Mouse (Mus musculus): ENCODE data around the gene Neil3.

The Neil3 gene

DNA sequence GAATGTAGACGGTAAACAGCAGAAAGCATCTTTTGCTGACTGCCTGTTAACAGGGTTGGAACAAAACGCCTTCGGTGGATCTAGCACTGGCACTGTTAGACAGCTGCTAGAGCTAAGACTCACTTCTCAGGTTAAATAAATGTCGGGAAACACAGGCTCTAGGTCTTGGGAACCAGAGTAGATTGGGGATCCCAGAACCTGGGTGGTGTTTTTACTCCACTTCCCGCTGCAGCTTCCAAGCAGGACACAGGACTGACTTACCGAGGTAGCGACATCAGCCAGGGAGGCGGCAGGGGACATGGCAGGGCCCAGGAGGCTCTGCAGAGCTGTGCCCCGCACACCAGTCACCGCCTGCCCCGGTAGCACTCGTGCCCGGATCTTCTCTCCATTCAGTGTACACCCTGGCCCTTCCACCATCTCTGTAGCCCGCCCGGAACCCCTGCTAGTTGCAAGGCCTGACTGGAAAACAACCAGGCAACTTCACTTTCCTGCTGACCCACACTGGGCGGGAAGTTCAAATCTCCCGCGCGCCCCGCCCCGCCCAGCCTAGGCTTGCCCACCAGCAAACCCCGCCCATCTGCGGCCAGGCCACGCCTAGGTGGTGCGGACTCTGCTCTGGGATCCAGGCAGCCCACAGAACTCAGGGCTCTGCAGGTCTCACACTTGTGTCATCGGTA lies at the start of gene Neil3:
Gene Neil3, minus strand, starts transcription at position 571 of the 677 bp plus-strand sequence.
- peak; percentile 62 to 64 for DNase-seq (ENCODE audit: low read depth in 1 of 2, low spot score in 2 of 2)

DNA sequence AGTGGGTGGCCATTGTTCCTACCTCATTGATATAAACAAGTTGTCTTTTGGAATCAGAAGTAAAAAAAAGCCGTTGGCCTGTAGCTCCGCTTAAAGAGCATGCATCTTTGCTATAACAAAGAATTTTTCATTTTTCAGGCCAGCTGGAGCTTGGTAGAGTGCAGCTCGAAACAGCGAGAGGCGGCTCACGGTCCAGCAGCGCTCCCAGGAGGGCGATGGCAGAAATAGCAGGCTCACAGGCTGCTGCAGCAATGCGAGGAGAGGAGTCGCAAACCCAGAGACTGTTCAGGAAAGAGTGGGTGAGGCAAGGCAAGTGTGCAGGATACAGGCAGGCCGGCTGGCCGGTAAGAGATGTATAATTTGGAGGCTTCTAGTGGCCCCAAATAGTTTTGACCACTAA lies 42.0 kb upstream of the Neil3 start:
- DNase-seq (ENCODE audit: low read depth in 1 of 2, low spot score in 2 of 2): no peak

DNA sequence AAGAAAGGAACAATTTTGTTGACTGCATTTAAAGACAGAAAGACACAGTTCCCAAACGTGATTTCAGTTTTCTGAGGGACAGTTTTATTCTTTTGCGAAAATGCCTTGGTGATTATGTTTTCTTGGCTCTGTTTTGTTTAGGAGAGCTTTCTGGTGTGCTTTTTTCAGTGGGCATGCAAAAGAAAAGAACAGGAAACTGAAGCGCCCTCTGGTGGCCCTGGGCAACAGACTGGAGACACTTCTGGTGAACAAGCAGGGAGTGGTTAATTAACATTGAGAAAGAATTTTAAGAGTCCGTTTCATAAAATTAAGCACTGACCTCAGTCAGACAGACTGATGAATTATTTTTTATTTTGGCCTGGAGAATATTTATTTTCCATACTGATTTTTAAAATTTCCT lies 25.1 kb upstream of the Neil3 start:
- no peak for DNase-seq (ENCODE audit: low read depth in 1 of 2, low spot score in 2 of 2)

DNA sequence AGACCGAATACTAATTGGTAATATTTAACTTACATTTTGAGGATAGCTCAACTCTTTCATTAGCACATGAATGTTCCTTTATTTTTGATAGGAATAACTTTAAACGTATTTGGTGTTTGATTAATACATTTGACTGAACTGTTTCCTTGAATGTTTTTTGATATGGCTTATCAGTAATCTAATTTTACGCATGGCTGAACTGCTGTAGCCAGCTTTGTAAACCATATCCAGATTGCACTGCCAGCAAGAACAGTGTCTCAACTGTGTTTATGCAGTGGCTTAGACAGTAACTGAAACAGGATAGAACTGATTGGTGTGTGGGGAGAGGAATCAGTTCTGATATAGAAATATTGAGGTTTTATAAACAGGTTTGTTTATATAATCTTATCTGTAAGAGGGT lies 22.6 kb upstream of the Neil3 start:
- DNase-seq (ENCODE audit: low read depth in 1 of 2, low spot score in 2 of 2): no peak

DNA sequence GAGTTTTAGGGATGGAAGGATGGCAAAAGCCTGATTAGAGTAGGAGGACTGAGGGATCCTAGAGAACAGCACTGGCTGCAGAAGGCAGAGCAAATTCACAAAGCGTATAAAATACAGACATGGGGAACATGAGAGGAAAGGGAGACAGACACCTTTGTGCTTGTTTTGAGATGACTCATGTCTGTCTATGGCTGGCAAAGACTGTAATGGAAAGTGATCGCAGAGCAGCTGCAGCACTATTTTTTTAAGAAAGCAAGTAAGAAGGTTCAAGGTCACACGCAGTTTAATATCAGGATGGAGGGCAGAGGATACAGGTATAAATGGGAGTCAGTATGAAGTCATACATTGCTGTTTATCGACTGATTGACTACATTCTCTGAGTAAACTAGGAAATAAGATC lies 8.2 kb downstream of the Neil3 start:
- no peak for DNase-seq (ENCODE audit: low read depth in 1 of 2, low spot score in 2 of 2)

DNA sequence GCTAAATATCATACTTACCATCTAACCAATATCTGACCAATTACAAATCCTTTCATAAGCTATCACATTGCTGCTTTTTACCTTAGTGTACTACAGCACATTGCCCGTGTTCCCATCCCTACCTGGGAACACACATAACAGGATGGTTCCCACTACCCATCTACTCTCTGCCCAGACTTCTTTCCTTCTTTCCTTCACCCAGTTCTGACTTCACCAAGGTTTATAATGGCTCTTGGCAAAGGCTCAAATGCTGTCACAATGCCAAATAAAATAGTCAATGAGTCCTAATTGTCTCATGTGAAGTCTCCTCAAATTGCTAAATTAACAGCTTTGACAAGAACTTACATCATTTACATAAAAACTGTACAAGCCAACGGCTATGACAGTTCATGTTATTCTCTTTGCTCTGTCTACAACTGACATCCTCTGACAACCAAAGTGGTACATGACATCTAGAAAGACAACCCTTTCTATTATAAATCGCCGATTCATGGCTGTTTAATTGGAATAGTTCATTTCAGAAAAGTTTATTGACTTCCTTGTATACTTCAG lies 9.9 kb downstream of the Neil3 start:
- DNase-seq (ENCODE audit: low read depth in 1 of 2, low spot score in 2 of 2): no peak

DNA sequence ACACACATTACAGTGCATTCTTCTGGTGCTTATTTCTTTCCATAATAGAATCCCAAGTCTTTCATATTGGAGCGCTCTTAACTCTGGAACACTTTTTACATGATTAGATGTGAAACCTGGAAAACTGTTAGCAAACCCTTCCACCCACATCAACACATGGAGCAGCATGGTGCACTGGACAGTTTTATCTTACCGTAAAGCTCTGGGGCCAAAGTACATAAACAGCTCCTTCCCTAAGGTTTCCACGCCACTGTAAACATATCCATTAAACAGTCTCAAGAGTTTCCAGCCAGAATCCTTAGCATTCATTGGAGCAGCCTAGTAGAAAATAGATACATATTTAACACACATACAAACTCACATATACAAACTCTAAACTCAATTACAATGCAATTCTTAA lies 15.4 kb downstream of the Neil3 start:
- DNase-seq (ENCODE audit: low read depth in 1 of 2, low spot score in 2 of 2): no peak

DNA sequence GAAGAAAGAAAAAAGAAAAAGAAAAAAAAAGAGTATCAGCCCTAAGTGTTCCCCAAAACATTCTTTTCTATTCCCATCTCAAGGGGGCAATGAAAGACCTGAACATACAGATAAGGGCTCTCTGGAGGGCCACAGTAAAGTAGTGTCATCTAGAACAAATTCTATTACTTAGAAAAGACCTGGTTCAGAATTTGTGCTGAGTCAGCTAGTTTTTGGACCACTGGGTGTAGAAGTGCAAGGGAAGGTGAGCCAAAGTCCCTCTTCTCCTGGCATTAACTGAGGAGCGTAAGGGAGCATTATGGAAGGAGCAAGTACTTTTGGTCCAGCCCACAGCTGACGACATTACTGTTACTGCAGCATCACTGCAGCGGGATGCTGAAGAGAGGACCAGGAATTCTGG lies 19.7 kb downstream of the Neil3 start:
- no peak for DNase-seq (ENCODE audit: low read depth in 1 of 2, low spot score in 2 of 2)

DNA sequence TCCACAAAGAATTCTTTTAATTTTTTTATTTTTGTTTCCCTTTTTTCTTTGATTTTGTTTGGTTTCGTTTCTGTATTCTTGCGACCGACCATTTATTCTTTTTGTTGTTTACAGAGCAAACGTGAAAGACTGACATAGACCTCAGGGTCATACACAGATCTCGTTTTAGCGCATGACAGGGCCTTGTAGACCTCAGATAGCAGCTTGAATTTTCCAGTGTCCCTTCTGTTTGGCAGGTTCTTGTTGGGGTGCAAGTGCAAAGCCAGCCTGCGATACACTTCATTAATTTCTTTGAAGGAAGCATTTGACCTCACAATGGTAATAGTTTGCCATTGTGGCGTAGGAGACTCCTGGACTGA lies 24.6 kb downstream of the Neil3 start:
- DNase-seq (ENCODE audit: low read depth in 1 of 2, low spot score in 2 of 2): no peak

DNA sequence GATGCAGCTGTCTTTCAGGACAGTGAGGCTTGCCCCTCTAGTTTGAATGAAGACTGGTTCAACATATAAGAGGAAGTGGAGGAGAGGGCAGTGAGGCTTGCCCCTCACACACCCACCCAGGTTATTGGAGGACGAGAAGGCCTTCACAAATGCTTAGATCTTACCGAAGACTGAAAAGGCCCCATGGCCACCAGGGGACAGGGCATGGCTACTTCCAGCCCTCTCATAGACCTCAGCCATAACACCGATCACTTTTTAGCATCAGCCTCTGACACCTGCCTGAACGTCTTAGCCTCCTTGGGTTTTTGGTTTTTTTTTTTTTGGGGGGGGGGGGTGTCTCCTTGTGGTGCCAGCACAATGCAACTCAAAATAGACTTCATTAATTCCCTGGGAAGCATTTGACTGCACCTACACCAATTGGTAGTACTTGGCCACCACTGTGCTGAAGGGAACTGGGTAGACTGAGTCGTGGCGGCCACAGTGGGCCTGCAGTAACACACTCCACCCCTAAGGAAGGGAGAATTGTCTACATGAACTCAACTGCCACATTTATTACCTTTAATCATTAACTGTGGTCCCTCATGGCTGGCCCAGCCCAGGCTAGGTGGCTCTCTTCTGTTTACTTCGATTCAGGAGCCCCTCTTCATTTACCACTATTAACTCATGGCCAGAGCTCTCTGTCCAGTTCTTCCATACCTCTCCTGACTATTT lies 25.1 kb downstream of the Neil3 start:
- DNase-seq (ENCODE audit: low read depth in 1 of 2, low spot score in 2 of 2): no peak

DNA sequence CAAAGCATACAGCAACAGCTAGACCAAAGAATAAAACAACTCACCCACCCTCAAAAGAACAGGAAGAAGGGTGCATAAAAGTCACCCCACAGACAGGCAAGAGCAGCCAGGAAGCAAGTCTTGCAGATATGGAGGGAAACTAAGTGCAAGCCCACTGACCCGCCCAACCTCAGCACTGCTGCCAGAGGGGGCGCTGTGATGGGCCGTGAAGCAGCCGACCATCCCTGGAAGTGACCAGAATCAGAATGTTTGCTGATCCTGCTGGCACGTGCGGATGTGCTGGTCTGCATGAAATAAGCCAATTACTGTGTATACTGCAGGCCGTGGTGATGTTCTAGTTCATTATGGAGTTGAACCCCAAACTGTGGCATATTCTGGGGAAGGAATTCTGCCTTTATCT lies 26.6 kb downstream of the Neil3 start:
- DNase-seq (ENCODE audit: low read depth in 1 of 2, low spot score in 2 of 2): no peak

DNA sequence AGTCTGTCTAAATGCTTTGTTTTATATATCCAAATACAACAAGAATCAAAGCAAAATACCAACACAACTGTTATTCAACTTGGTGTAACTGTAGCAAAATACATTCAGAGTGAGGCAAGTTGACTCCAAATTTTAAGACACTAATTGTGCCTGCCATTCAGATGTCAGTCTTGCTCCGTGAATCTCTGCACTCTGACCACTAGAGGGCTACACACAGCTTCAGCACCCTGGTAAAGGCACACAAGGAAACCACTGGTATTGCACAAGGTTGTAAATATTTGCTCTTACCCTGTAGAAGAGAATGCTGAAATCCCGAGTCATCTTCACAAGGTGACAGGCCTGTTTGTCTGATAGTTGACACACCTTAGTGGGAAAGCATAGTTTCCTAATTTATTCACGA lies 31.8 kb downstream of the Neil3 start:
- DNase-seq (ENCODE audit: low read depth in 1 of 2, low spot score in 2 of 2): no peak

DNA sequence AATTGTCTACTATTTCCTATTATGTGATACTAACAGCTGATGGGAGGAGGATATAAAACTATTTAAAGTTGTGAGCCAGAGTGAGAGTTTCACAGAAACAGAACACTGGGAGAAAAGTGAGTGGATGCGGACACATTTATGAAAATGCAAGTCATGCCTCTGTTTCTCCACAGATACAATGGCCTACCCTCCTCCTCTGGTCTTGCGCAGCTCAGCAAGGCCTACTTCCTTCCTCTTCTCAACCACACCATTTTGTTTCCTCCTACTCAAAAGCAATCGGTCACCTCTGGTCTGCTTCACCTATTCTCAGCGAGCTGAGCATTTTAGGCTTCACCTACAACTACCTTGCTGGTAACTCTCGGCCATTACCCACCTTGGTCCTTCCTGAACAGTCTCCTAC lies 34.0 kb downstream of the Neil3 start:
- no peak for DNase-seq (ENCODE audit: low read depth in 1 of 2, low spot score in 2 of 2)

DNA sequence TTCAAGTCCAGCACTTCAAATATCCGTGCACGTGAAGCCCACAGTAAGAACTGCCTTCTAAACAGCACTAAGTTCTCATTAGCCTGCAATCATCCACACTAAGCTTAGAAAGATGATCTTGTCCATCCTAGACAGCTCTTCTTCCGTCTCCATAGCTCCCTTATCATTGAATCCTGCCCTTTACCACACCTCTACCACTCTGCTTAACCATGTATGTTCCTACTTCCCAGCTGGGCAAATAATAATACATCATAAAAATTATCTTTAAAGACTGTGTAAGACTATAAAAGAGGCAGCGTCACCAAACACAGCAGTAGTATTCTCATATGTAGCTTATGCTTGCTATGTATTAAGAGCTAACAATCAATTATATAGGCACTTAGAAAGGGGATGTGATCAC lies 35.2 kb downstream of the Neil3 start:
- no peak for DNase-seq (ENCODE audit: low read depth in 1 of 2, low spot score in 2 of 2)

DNA sequence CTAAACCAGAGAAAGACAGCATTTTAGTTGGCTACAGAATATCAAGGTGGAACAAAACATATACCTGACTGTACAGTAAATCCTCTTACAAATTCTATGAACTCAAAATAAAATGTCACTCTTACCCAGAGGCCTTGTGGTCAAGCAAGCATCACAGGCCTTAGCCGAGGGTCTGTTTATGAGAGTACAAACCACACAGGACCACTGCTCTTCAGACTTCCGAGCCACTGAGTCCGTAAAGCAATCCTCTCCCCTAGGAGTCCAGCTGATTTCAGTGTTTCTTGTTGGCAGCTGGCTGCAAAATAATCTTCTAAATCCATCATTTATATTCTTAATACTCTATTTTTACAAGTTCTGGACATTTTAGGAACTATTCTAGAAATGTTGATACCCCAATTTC lies 38.0 kb downstream of the Neil3 start:
- DNase-seq (ENCODE audit: low read depth in 1 of 2, low spot score in 2 of 2): no peak

DNA sequence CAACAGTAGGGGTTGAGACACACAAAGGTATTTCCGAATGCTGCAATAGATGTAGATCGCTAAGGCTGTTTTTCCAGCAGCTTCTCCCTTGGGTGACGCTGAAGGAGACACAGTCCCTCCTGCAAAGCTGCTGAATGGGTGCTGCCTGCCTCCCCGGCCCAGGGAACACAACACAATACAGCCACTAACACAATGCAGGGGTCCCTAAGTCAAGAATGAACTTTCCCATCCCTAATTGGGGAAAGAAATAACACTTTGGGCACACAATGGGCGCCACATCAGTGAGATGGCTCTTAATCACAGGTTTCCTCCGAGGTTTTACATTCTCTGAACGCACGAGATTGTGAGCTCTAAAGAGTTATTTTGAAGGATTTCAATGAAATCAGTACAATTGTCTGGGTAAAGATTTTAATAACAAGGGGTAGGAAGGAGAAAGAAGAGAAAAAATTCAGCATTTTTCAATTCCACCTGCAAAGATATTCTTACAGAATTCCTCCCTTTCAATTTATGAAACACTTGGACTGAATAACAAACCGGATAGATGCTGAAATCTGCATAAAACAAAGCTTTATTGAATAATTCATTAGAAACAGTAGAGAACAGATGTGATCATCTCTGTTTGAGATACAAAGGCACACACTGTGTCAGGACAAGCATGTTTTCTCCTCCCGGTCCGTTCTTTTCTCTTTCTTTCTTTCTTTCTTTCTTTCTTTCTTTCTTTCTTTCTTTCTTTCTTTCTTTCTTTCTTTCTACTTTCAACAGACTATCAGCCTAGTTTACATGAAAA lies 38.6 kb downstream of the Neil3 start:
- DNase-seq (ENCODE audit: low read depth in 1 of 2, low spot score in 2 of 2): no peak

DNA sequence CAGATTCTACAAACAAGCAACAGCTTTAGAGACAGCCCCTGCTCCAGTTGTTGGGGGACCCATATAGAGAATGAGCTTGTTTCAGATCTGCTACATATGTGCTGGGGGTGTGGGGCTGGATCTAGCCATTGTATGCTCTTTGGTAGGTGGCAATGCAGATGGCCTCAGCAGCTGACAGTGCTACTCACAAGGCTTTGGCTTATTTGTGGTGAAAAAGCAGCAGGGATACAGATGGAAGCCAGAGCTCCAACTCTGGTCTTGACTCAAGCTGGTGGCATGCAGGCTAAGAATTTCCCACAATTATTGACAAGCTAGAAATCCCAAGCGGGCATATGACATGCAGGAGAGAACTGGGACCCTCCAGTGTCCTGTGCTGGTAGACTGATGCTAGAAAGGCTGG lies 40.8 kb downstream of the Neil3 start:
- no peak for DNase-seq (ENCODE audit: low read depth in 1 of 2, low spot score in 2 of 2)

DNA sequence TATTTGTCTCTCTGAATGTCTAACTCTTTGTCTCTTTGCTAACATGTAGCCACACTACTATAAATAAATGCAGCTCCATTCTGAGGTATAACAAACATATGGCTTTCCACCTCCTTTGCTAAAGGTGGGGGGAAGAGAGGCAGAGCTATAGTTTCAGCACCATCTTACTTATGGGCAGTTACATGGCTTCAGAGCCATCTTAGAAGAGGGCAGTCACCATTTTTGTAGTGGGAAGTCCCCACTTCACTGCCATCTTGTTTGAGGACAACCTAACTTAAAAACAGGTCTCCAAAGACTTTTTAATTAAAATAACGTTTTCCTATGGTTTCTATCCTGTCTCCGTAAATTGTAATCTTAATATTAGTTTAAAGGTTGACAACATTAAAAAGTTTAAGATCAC lies 47.1 kb downstream of the Neil3 start:
- no peak for DNase-seq (ENCODE audit: low read depth in 1 of 2, low spot score in 2 of 2)

DNA sequence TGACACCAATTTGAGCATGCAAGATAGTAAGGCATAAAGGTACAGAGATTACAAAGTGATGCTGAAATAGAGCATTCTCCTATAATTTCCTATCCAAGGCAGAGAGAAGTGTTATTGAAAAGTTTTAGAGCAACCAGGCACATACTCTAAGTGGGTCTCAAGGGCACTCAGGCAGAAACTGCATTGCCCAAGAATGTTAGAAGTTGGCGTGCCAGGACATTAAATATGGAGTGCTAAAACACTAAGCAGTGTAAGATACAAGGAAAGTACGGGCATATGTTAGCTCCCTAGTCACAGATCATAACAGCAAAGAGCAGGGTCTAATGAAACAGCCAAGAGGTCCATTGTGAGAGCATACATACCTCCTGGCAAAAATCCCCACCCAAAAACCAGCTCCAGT lies 65.3 kb downstream of the Neil3 start:
- DNase-seq (ENCODE audit: low read depth in 1 of 2, low spot score in 2 of 2): no peak

DNA sequence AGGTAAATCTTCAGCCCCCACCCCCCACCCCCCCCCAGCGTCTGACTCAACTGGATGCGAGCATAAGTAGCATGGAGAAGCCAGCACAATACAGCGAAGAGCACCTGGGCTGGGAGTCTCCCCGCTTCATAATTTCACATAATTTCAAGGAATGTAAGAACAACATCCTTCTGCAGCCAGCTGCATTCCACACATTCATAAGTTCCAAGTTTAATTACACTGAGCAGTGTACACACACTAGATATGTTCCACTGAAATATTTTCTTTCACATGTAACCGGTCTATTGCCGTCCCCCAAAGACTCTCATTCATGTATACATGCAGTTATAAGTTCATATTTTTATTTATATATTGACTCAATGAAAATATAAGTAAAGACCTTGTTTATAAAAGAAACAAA lies 72.6 kb downstream of the Neil3 start:
- no peak for DNase-seq (ENCODE audit: low read depth in 1 of 2, low spot score in 2 of 2)

DNA sequence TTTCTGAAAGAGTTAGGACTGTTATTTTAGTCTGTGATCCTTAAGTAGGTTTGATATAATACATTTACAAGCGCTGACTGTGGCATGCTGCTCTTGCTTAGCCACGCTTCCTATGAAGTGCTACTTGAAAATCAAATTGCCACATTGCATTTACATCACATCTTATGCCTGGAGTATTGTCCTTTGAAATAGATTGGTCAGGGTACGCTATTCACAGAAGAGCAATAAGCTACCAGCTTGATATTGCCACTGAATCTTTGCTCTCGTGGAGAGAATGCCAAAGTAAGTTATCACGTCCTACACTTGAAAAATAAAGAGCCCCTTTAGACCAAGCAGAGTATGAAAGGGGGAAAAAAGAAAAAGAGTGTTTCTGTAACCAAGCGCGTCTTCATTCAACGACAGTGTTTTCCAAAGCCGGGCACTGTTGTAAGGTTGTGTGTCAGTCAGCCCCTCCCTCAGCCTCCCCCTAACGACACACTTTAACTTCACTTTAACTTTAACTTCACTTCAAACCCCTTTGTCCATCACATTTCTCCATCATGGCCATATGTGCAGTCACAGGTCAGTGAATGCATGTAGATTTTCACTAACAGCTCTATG lies 76.3 kb downstream of the Neil3 start:
- no peak for DNase-seq (ENCODE audit: low read depth in 1 of 2, low spot score in 2 of 2)

DNA sequence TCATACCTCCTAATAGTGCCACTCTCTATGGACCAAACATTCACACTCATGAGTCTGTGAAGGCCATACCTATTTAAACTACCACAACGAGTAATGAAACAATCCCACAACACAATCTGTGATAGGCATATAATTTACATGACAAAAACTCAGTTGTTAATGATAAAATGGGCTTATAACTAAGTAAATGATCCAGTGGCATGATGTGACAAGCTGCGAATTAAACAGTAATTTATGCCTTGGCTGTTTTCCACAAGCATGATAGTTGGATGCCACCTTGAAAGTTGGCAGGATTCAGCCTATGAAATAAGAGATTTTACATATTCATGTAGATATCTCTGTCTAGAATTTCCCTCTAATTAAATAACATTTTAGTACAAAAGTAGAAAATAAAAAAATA lies 99.3 kb downstream of the Neil3 start:
- DNase-seq (ENCODE audit: low read depth in 1 of 2, low spot score in 2 of 2): no peak
